Mouse (Mus musculus): ENCODE data around the gene Ltbp1.

DNA sequence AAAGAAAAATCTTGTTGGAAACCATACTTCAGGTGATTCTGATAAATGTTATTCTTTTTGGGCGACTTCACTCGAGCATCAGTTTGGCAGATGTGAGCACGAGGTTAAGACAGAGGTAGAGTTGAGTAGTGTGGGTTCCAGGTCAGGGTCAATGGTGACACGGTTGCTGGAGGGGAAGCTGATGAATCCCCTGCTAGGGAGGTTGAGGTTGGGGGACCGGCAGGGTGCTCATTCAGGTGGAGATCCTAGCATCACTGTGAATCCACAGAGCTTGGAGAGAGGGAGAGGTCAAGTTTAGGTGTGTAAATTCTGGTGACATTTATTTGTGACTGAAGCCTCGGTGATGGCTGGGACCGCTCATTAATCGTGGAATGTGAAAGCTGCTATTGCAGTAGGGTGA, 110.2 kb downstream of the Ltbp1 start:
- TF ChIP-seq CTCF (IDR thresholded peaks at IDR 0.05; ENCODE audit: control insufficient read depth, insufficient read depth, low read length) (no peak), POLR2A (IDR thresholded peaks at IDR 0.05; ENCODE audit: borderline replicate concordance, control insufficient read depth, low read depth, low read length) (no peak)
